Mouse (Mus musculus) spleen, adult 2 months (tissue): ENCODE measurements around the gene Gtf2a1. TPM values are rescaled to one million over a fixed set of nuclear protein-coding genes. Genes with fewer than 3 reads are reported as not detected.
A peak's percentile ranks its signal among the peaks of the same experiment; 100 is the strongest.

Source experiments
- DNase-seq, 2 experiments: peaks; one replicate each; pipeline versions ENCODE4 v3.0.0 to v3.0.0-alpha.2; 2012 to 2021; ENCODE audit warnings: low spot score in 2 of 2, low read depth in 1 of 2
- H3K27ac ChIP-seq: fragments of 200-500 bp; 2 replicates; pipeline ENCODE4 v1.5.1; 2012; ENCODE audit warnings: low read length, inconsistent platforms; ENCODE audit not compliant: insufficient read depth
- H3K27me3 ChIP-seq: fragments of 200-500 bp; 2 replicates; pipeline ENCODE4 v1.6.1; 2012; ENCODE audit warnings: mild to moderate bottlenecking, moderate library complexity, low read length, inconsistent platforms; ENCODE audit not compliant: control insufficient read depth, insufficient read depth
- H3K36me3 ChIP-seq: fragments of 200-500 bp; 2 replicates; pipeline ENCODE4 v1.6.1; 2012; ENCODE audit warnings: mild to moderate bottlenecking, low read length, inconsistent platforms; ENCODE audit not compliant: control insufficient read depth, insufficient read depth
- H3K4me1 ChIP-seq: fragments of 200-500 bp; 2 replicates; pipeline ENCODE4 v1.6.1; 2011; ENCODE audit warnings: inconsistent platforms; ENCODE audit not compliant: control insufficient read depth, insufficient read depth, insufficient read length
- H3K4me3 ChIP-seq: fragments of 200-500 bp; 2 replicates; pipeline ENCODE4 v1.5.1; 2011; ENCODE audit warnings: mild to moderate bottlenecking, inconsistent platforms; ENCODE audit not compliant: insufficient read depth, insufficient read length; ENCODE audit errors: extremely low read depth
- CTCF ChIP-seq: fragments of 200-500 bp; IDR thresholded peaks from 2 replicates; pipeline ENCODE4 v1.5.1; 2011; ENCODE audit warnings: mild to moderate bottlenecking, inconsistent platforms; ENCODE audit not compliant: insufficient read depth, insufficient read length, insufficient replicate concordance; ENCODE audit errors: extremely low read depth
- POLR2A ChIP-seq: fragments of 200-500 bp; IDR thresholded peaks from 2 replicates; pipeline ENCODE4 v1.6.1; 2011; ENCODE audit warnings: low read depth, low read length, inconsistent platforms
- WGBS: fragments of 180-500 bp; shearing (Covaris S2); methylation state at CpG from one replicate; pipeline ENCODE4 v1.1.7; 2018; 5-methylcytosine and 5-hydroxymethylcytosine counted together
- polyA plus RNA-seq: library from polyadenylated mRNA; depleted of rRNA; stranded (reverse); fragments of >200 nt; gene quantifications from 2 replicates; pipeline ENCODE4 v1.2.3, GENCODE M21; 2012

Gtf2a1 gene
- polyA plus RNA-seq, 1 experiment, result 12.2 TPM

DNA sequence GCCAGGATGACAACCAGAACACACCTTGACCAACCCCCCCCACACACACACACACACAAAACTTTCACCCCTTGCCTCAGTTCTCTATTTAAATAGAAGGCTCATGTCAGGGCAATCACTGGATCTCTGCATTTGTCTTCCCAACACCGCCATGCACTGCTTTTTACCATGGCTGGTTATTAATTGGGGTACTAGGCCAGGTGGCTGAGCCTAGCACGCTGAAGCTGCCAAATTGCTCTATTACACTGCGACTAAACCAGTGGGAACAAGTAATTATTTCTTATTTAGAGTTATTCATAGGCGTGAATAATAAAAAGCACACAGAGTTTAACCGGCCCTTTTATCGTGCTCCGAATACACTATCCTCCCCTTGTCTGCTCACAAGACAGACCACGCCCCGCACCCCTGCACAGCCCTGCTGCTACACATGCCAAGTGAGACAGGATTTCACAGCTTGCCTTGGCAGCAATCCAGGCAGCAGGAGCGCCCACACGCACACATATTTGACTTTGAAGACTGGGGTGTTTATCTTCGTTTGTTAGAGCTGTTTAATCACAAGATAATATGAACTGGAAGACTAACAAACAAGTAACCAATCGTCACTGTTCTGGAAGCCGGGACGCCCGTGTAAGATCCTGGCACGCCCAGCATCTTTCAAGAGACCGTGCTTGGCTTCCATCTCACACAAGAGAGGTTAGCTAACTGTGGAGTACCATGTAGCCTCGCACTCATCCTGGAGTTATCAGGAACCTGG lies 38.3 kb downstream of the Gtf2a1 start:
- Histone ChIP-seq H3K36me3 (peaks cover 4% of the 10 kb centered on the region), H3K27me3 (no peaks in the 10 kb centered on the region), H3K4me3 (no peak overlapping the region), H3K27ac (no peak overlapping the region), H3K4me1 (no peaks in the 10 kb centered on the region)
- no peak for DNase-seq
- WGBS, result 78% methylated on average over 19 of the region's 19 CpGs
- no peak for TF ChIP-seq POLR2A
- no peak for TF ChIP-seq CTCF

DNA sequence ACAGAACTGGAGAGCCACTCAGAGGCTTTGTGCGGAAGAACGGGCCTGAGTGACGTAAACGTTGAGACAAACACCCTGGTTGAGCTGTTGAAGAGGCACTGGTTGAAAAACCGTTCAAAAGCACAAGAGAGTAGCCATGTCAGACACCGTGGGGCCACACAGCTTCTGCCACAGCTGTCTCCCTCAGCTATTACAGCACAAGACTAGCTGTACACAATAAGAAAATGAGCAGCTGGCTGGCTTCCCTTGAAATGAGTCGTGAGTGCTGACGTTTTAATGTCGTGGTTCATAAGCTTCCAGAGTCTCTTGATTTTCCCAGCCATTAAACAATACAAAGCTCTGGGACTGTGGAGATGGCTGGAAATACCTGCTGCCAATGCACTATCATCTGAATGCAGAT lies 40.8 kb downstream of the Gtf2a1 start:
- Histone ChIP-seq H3K36me3 (peaks cover 2% of the 10 kb centered on the region; the same call in 1 of the 2 replicates), H3K27ac (no peak overlapping the region), H3K4me1 (no peaks in the 10 kb centered on the region), H3K4me3 (no peak overlapping the region), H3K27me3 (no peaks in the 10 kb centered on the region)
- WGBS, result 92% methylated on average over 9 of the region's 9 CpGs
- DNase-seq, result no peak
- no peak for TF ChIP-seq POLR2A
- no peak for TF ChIP-seq CTCF

DNA sequence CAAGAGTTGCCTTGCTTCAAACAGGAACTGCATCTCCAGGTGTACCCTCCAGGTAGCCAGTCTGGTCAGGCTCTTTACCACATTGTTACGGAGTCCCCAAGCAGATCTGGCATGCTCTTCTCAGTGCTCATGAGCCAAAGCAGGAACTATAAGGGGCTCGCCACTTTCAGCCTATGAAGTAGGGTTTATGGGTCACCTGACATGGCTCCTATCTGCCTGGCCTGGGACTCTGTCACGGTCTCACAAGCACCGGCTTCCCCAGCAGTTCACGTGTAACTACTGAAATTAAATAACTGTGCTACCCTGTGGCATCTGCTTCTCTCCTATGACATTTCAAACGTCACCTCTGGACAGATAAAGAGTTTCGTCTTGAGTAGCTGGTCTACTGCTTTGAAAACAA lies 50.1 kb downstream of the Gtf2a1 start:
- whole genome bisulfite sequencing, result 87% methylated on average over 7 of the region's 7 CpGs
- H3K36me3 ChIP-seq, result no peaks in the 10 kb centered on the region
- no peak overlapping the region for H3K27ac ChIP-seq
- no peak for DNase-seq
- H3K4me1 ChIP-seq, result no peaks in the 10 kb centered on the region
- no peaks in the 10 kb centered on the region for H3K27me3 ChIP-seq
- H3K4me3 ChIP-seq, result no peak overlapping the region
- TF ChIP-seq CTCF (no peak), POLR2A (no peak)

DNA sequence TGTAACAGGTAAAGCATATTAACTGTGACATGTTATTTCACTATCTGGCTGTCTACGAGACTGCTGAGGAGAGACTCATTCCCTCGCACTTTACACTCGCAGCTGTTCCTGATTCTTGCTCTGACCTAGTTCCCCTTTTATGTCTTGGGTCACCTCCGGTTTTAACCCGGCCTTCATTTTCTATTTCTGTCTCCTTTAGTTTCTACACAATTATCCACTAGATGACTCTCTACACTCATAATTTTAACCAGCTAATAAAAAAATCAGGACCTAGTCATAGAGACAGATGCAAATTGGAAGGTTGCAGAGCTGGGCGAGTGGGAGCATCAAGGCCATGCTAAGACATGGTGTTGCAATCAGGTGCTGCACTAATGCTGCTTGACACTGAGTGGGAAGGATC lies 55.8 kb downstream of the Gtf2a1 start:
- Histone ChIP-seq H3K36me3 (no peaks in the 10 kb centered on the region), H3K4me3 (no peak overlapping the region), H3K27me3 (no peaks in the 10 kb centered on the region), H3K4me1 (no peaks in the 10 kb centered on the region), H3K27ac (no peak overlapping the region)
- WGBS, result 15% methylated on average over 6 of the region's 6 CpGs
- TF ChIP-seq POLR2A (no peak), CTCF (no peak)
- DNase-seq, result no peak

DNA sequence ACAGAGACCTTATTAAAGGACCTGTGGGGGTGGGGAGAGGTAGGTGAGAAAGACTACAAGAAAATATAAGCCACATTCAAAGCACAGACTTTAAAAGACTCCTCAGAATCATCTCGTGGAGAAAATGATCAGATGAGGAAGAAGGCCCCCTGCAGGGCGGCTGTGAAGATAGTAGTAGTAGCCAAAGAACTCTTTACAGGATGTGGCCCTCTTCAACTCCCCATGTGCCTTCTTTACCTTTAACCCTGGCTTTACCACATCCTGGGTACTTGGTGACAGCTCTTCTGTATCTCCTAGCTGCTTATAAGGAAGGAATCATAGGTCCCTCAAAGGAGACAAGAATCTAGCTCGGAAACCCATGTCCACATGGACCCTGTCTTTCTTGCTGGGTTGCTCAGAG lies 66.7 kb downstream of the Gtf2a1 start:
- no peak for TF ChIP-seq POLR2A
- TF ChIP-seq CTCF, result no peak
- no peaks in the 10 kb centered on the region for H3K36me3 ChIP-seq
- peaks cover 2% of the 10 kb centered on the region; the same call in 1 of the 2 replicates for H3K4me1 ChIP-seq
- H3K27ac ChIP-seq, result no peak overlapping the region
- no peak overlapping the region for H3K4me3 ChIP-seq
- DNase-seq, result peak in 1 of 2 experiments; percentile 27
- 57% methylated on average over 3 of the region's 3 CpGs for WGBS
- no peaks in the 10 kb centered on the region for H3K27me3 ChIP-seq

DNA sequence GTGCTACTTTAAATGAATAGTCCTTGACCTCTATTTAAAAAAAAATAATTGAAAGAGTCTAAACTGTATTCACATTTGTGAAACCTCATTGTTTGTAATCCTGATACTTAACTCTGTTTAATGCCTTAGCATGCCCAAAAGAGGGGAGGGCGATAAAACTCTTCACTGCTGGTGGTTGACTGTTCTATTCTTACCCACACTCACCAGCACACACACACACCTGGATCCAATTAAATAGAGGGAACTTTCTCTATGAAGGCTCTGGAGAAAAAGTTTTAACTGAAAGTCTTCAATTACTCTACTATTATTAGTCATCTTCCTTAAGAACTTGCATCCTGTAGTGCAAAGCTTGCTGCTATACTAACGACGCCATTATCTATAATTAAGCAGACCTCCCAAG lies 72.5 kb downstream of the Gtf2a1 start:
- DNase-seq, result no peak
- WGBS, result 89% methylated on average over 3 of the region's 3 CpGs
- no peak overlapping the region for H3K4me3 ChIP-seq
- H3K36me3 ChIP-seq, result no peaks in the 10 kb centered on the region
- no peaks in the 10 kb centered on the region for H3K4me1 ChIP-seq
- H3K27ac ChIP-seq, result no peak overlapping the region
- no peak for TF ChIP-seq CTCF
- no peaks in the 10 kb centered on the region for H3K27me3 ChIP-seq

DNA sequence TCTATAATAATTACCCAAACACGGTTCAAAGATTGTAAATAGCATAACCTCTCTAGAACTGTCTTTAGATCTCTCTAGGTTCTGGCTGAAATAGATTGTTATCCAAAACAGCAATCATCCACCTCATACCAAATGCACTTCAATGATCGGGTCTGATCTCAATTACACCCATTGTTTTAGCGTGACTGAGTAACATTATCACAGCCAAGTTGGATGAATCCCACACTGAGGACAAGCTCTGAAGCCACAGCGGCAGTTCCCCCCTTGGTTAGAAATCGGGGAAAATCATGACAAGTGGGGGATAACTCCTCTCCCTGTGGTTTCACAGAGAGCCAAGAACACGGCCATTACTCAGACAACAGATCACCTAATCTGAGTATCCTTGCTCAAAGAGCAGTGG lies 76.3 kb downstream of the Gtf2a1 start:
- DNase-seq, result no peak
- TF ChIP-seq POLR2A (no peak), CTCF (no peak)
- Histone ChIP-seq H3K27ac (no peak overlapping the region), H3K27me3 (no peaks in the 10 kb centered on the region), H3K4me3 (no peak overlapping the region), H3K4me1 (no peaks in the 10 kb centered on the region), H3K36me3 (no peaks in the 10 kb centered on the region)
- 84% methylated on average over 6 of the region's 6 CpGs for WGBS
